Mouse (Mus musculus): ENCODE results near the gene Tbc1d1.
A peak's percentile ranks its signal among the peaks of the same experiment; 100 is the strongest.

The Tbc1d1 gene

GRCm38 (mm10) chr5:64363859-64364406 lies 207.8 kb downstream of the Tbc1d1 start:
- no peak for DNase-seq

GRCm38 (mm10) chr5:64364432-64365125 lies 208.5 kb downstream of the Tbc1d1 start:
- peak; percentile 71 to 81 for DNase-seq

GRCm38 (mm10) chr5:64365187-64366066 lies 209.3 kb downstream of the Tbc1d1 start:
- no peak for DNase-seq

- no peak for DNase-seq
These were observed 210.0 kb downstream of the Tbc1d1 start for GRCm38 (mm10) chr5:64366113-64366512.

- DNase-seq: peak; percentile 72 to 82
These were observed 211.3 kb downstream of the Tbc1d1 start for GRCm38 (mm10) chr5:64367426-64367825.

- DNase-seq: no peak
These were observed 215.3 kb downstream of the Tbc1d1 start for GRCm38 (mm10) chr5:64371331-64371831.

GRCm38 (mm10) chr5:64372292-64372961 lies 216.3 kb downstream of the Tbc1d1 start:
- DNase-seq: no peak

GRCm38 (mm10) chr5:64373695-64374094 lies 217.6 kb downstream of the Tbc1d1 start:
- DNase-seq: no peak

- DNase-seq: no peak
These were observed 219.7 kb downstream of the Tbc1d1 start for GRCm38 (mm10) chr5:64375851-64376250.

GRCm38 (mm10) chr5:64376466-64376865 lies 220.4 kb downstream of the Tbc1d1 start:
- DNase-seq: no peak

GRCm38 (mm10) chr5:64377705-64378104 lies 221.6 kb downstream of the Tbc1d1 start:
- no peak for DNase-seq

- DNase-seq: no peak
These were observed 222.6 kb downstream of the Tbc1d1 start for GRCm38 (mm10) chr5:64378591-64379275.

GRCm38 (mm10) chr5:64379829-64380228 lies 223.7 kb downstream of the Tbc1d1 start:
- no peak for DNase-seq

- DNase-seq: peak; percentile 72 to 79
These were observed 224.7 kb downstream of the Tbc1d1 start for GRCm38 (mm10) chr5:64380698-64381375.

GRCm38 (mm10) chr5:64381538-64381937 lies 225.4 kb downstream of the Tbc1d1 start:
- peak; percentile 28 to 42 for DNase-seq

- peak; percentile 92 to 95 for DNase-seq
These were observed 226.4 kb downstream of the Tbc1d1 start for GRCm38 (mm10) chr5:64382451-64383057.

GRCm38 (mm10) chr5:64383215-64383614 lies 227.1 kb downstream of the Tbc1d1 start:
- no peak for DNase-seq

- DNase-seq: no peak
These were observed 228.4 kb downstream of the Tbc1d1 start for GRCm38 (mm10) chr5:64384546-64384945.

GRCm38 (mm10) chr5:64386996-64387395 lies 230.9 kb downstream of the Tbc1d1 start:
- DNase-seq: no peak

GRCm38 (mm10) chr5:64389202-64389929 lies 233.3 kb downstream of the Tbc1d1 start:
- no peak for DNase-seq
